In genomic region chr4:33054426-33054825, GRCm38 (mm10) we compare ENCODE assay signal across 23 mouse cellular contexts. TPM values are rescaled to one million over a fixed set of nuclear protein-coding genes. Genes with fewer than 3 reads are reported as not detected.
DNase-seq lines count a peak whose midpoint lies in the region; TF ChIP-seq lines count a peak whose summit lies in the region.
"Had no signal": no experiment of that assay in that cellular context is flagged by ENCODE, and none has a peak within 500 bp of the region (broad histone marks: within the 10 kb centered on the region; RNA-seq: fewer than 3 reads in every experiment).

No protein-coding gene starts in this region.

- H3K79me2 ChIP-seq in heart, adult 2 months (replicated peaks; ENCODE audit: control insufficient read depth, insufficient read depth, low read length), result no peaks in the 10 kb centered on the region
- no peaks in the 10 kb centered on the region for H3K79me2 ChIP-seq in CH12.LX (replicated peaks; ENCODE audit: control insufficient read depth, extremely low read depth, insufficient read depth, poor library complexity, severe bottlenecking)

- TF ChIP-seq CTCF in heart, adult 2 months (IDR thresholded peaks at IDR 0.05), result no peak
- TF ChIP-seq CTCF in layer of hippocampus, adult 2 months (conservative IDR thresholded peaks at IDR 0.05), result no peak
- TF ChIP-seq CTCF in CH12.LX (conservative IDR thresholded peaks at IDR 0.05 in 1 of 2, IDR thresholded peaks at IDR 0.05 in 1 of 2; ENCODE audit: low read depth in 2 of 2, low read length in 2 of 2), result no peak

- H3K36me3 ChIP-seq in heart, adult 2 months (ENCODE audit: control insufficient read depth, insufficient read depth, low read length), result peaks cover 7% of the 10 kb centered on the region
- H3K36me3 ChIP-seq in CH12.LX (replicated peaks in 1 of 2; ENCODE audit: control insufficient read depth in 1 of 2, insufficient read depth in 1 of 2, low read length in 1 of 2), result peaks cover 19 to 36% of the 10 kb centered on the region in 2 experiments

- TF ChIP-seq POLR2A in heart, adult 2 months (IDR thresholded peaks at IDR 0.05; ENCODE audit: insufficient read depth, low read depth, low read length), result no peak
- TF ChIP-seq POLR2A in CH12.LX (IDR thresholded peaks at IDR 0.05; ENCODE audit: low read depth, low read length), result no peak

- dilution Hi-C loops in CH12.LX (cut with MboI; ENCODE audit: extremely low pct_ligation_motif_present, extremely low pct_unique_long_range_greater_than_20kb, low sequenced_read_pairs), result no loop called here

- intact Hi-C loops in heart, adult 2 months (cut with DNase I), result loop anchor here (5.0 kb wide), 1 partner anchor 63 kb away; no protein-coding TSS in a partner anchor

- no peak for TF ChIP-seq EP300 in heart, adult 2 months (IDR thresholded peaks at IDR 0.05; ENCODE audit: insufficient read depth, low read depth, low read length)
- TF ChIP-seq EP300 in CH12.LX (IDR thresholded peaks at IDR 0.05; ENCODE audit: low read length), result peak; percentile 69

- in situ Hi-C loops in CH12.LX (cut with MboI; ENCODE audit: low pct_ligation_motif_present, low pct_unique_long_range_greater_than_20kb, low sequenced_read_pairs), result no loop called here

- no peak overlapping the region for H3K9ac ChIP-seq in heart, adult 2 months (ENCODE audit: low read depth, low read length)
- no peak overlapping the region for H3K9ac ChIP-seq in CH12.LX (ENCODE audit: insufficient read depth, low read depth)
- H3K9ac ChIP-seq: embryonic facial prominence, embryonic 12.5 days; forebrain, embryonic 13.5 days; forebrain, embryonic 15.5 days; forebrain, postnatal 0 days had no signal

- no peak overlapping the region for H3K4me3 ChIP-seq in heart, adult 2 months
- no peak overlapping the region for H3K4me3 ChIP-seq in layer of hippocampus, adult 2 months
- H3K4me3 ChIP-seq in CH12.LX (replicated peaks in 1 of 3; ENCODE audit: low read depth in 2 of 3, low read length in 2 of 3, poor library complexity in 1 of 3), result no peak overlapping the region
- H3K4me3 ChIP-seq: embryonic facial prominence, embryonic 10.5 days; embryonic facial prominence, embryonic 12.5 days; forebrain, embryonic 13.5 days; forebrain, embryonic 15.5 days had no signal

- peaks cover 5% of the 10 kb centered on the region for H3K4me1 ChIP-seq in heart, adult 2 months (ENCODE audit: control insufficient read depth, insufficient read depth, low read length)
- H3K4me1 ChIP-seq in CH12.LX (ENCODE audit: control insufficient read depth in 1 of 2, insufficient read depth in 2 of 2), result peaks cover 12 to 49% of the 10 kb centered on the region in 2 experiments
- H3K4me1 ChIP-seq: embryonic facial prominence, embryonic 12.5 days; forebrain, embryonic 13.5 days; forebrain, embryonic 15.5 days had no signal

- no peaks in the 10 kb centered on the region for H3K9me3 ChIP-seq in CH12.LX (replicated peaks; ENCODE audit: low read length)
- H3K9me3 ChIP-seq: embryonic facial prominence, embryonic 10.5 days; embryonic facial prominence, embryonic 12.5 days; forebrain, embryonic 13.5 days; forebrain, embryonic 15.5 days had no signal

- peak; percentile 63 for DNase-seq in heart, adult 11 months
- DNase-seq in heart, adult 2 months, result no peak
- no peak for DNase-seq in layer of hippocampus, adult 2 months (ENCODE audit: low spot score in 2 of 2)
- no peak for DNase-seq in layer of hippocampus, adult 8-10 months (ENCODE audit: low spot score in 2 of 2)
- DNase-seq in A20 (ENCODE audit: low read depth, low spot score) (peak; percentile 44), CH12.LX (ENCODE audit: extremely low read depth) (peak; percentile 26)
- no peak for DNase-seq in lung, postnatal 14 days
- DNase-seq in cerebellum, postnatal 14 days, result no peak
- DNase-seq: adrenal gland, adult 8-10 months; adrenal gland, postnatal 14 days; adrenal gland, postnatal 36 days; B cell, adult 2 months; cerebellum, adult 11-12 months; cerebellum, adult 2 months; cerebellum, adult 9-10 months; cerebellum, postnatal 10 days; cerebellum, postnatal 36 days; forebrain, postnatal 0 days had no signal

- no peak for TF ChIP-seq RAD21 in CH12.LX (IDR thresholded peaks at IDR 0.05; ENCODE audit: low read depth, low read length)

- no peak overlapping the region for H3K27ac ChIP-seq in heart, adult 2 months
- H3K27ac ChIP-seq in layer of hippocampus, adult 2 months, result peak overlapping the region; percentile 36; the same call in 1 of the 2 replicates
- H3K27ac ChIP-seq in CH12.LX (ENCODE audit: insufficient read depth, low read depth), result no peak overlapping the region
- H3K27ac ChIP-seq: embryonic facial prominence, embryonic 10.5 days; embryonic facial prominence, embryonic 12.5 days; forebrain, embryonic 13.5 days; forebrain, embryonic 15.5 days had no signal

- no peak overlapping the region for H3K4me2 ChIP-seq in CH12.LX (ENCODE audit: insufficient read depth, low read depth, poor library complexity, severe bottlenecking)
- H3K4me2 ChIP-seq: embryonic facial prominence, embryonic 12.5 days; forebrain, embryonic 13.5 days; forebrain, embryonic 15.5 days had no signal

- H3K27me3 ChIP-seq in heart, adult 2 months (ENCODE audit: control insufficient read depth, insufficient read depth, low read length), result no peaks in the 10 kb centered on the region
- H3K27me3 ChIP-seq in CH12.LX (replicated peaks), result no peaks in the 10 kb centered on the region
- H3K27me3 ChIP-seq: embryonic facial prominence, embryonic 12.5 days; forebrain, embryonic 13.5 days; forebrain, embryonic 15.5 days had no signal

TF ChIP-seq in CH12.LX, 34 proteins besides CTCF, POLR2A, EP300 and RAD21:
- TF ChIP-seq TBP (conservative IDR thresholded peaks at IDR 0.05; ENCODE audit: low read depth, low read length) (no peak), CHD2 (IDR thresholded peaks at IDR 0.05; ENCODE audit: low read length) (no peak), SIN3A (IDR thresholded peaks at IDR 0.05; ENCODE audit: low read length) (no peak), IRF4 (IDR thresholded peaks at IDR 0.05; ENCODE audit: low read depth, low read length) (peak; percentile 59; the same call in 1 of the 2 replicates), UBTF (IDR thresholded peaks at IDR 0.05; ENCODE audit: low read depth, low read length) (no peak), E2F4 (IDR thresholded peaks at IDR 0.05; ENCODE audit: insufficient replicate concordance, low read depth, low read length) (no peak), TCF12 (IDR thresholded peaks at IDR 0.05; ENCODE audit: low read depth, low read length) (no peak)

RNA-seq across cellular contexts. Expression of gene Gabrr2, which starts 8.4 kb away (rescaled TPM):
- total RNA-seq in heart, adult 2 months (2021), result 1 to 10 TPM; 1.6 to 2.6 TPM
- 4.9 and 7.5 TPM in 2 replicates for polyA plus RNA-seq in heart, adult 2 months (2012; rRNA removed)
- under 1 TPM; 0.32 to 0.72 TPM for total RNA-seq in layer of hippocampus, adult 2 months (2021)
- total RNA-seq in layer of hippocampus, adult 8-10 months (2022), result 1 to 10 TPM in 1 of 4 experiments, under 1 TPM in 3; 0.23 to 1.4 (median 0.79) TPM
- total RNA-seq in CH12.LX (2012; rRNA removed) (0.17 and 0.42 TPM in 2 replicates), CH12.LX (2014; rRNA removed) (not detected in 2 replicates)
- 0.31 and 0.59 TPM in 2 replicates for polyA plus RNA-seq in CH12.LX (2012; ENCODE audit: insufficient read length, low read depth)
- total RNA-seq: ES-E14; forebrain, postnatal 0 days had no signal
- polyA plus RNA-seq: embryonic facial prominence, embryonic 10.5 days; forebrain, postnatal 0 days had no signal

RNA-seq across cellular contexts. Expression of gene Ube2j1, which starts 23.2 kb away (rescaled TPM):
- 10 to 100 TPM; 40.8 to 41.9 TPM for total RNA-seq in heart, adult 2 months (2021)
- polyA plus RNA-seq in heart, adult 2 months (2012; rRNA removed), result 14.1 and 20.1 TPM in 2 replicates
- 10 to 100 TPM; 93.4 to 94.8 TPM for total RNA-seq in layer of hippocampus, adult 2 months (2021)
- total RNA-seq in layer of hippocampus, adult 8-10 months (2022), result 100 to 1,000 TPM; 102 to 112 (median 106) TPM
- total RNA-seq in CH12.LX (2012; rRNA removed) (64.3 and 70.0 TPM in 2 replicates), CH12.LX (2014; rRNA removed) (122 and 131 TPM in 2 replicates)
- polyA plus RNA-seq in CH12.LX (2012; ENCODE audit: insufficient read length, low read depth), result 93.0 and 103 TPM in 2 replicates

Comparison
In these comparisons a context has a peak if more than half of its experiments do, and no peak if none do; other contexts are left out.
1. DNase-seq: peak in heart, adult 11 months (single experiment), A20 (single experiment) and CH12.LX (single experiment); none in heart, adult 2 months (0 of 2), layer of hippocampus, adult 2 months (0 of 2), layer of hippocampus, adult 8-10 months (0 of 2), lung, postnatal 14 days (single experiment) and cerebellum, postnatal 14 days (0 of 2).